Mouse (Mus musculus): ENCODE measurements around the gene Ergic1.

The Ergic1 gene

DNA sequence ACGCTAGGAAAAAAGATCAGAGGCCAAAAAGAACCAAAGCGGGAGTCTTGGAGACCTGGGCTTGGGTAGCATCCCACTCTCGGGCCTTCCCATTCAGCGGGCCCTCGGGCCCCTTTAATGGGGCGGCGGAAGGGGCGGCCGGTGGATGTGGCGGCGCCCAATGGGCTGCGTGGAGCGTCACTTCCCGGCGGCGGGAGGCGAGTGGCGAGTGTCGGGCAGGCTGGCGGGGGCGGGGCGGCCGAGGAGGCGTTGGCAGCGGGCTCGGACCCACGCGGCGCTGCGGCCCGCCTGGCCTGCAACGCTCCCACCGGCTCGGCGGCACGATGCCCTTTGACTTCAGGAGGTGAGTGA, at the start of gene Ergic1:
Gene Ergic1 (plus strand): TSS at position 200 of the 351 bp plus-strand sequence.
- peak; percentile 88 to 93 for DNase-seq (ENCODE audit: low spot score in 2 of 2)

DNA sequence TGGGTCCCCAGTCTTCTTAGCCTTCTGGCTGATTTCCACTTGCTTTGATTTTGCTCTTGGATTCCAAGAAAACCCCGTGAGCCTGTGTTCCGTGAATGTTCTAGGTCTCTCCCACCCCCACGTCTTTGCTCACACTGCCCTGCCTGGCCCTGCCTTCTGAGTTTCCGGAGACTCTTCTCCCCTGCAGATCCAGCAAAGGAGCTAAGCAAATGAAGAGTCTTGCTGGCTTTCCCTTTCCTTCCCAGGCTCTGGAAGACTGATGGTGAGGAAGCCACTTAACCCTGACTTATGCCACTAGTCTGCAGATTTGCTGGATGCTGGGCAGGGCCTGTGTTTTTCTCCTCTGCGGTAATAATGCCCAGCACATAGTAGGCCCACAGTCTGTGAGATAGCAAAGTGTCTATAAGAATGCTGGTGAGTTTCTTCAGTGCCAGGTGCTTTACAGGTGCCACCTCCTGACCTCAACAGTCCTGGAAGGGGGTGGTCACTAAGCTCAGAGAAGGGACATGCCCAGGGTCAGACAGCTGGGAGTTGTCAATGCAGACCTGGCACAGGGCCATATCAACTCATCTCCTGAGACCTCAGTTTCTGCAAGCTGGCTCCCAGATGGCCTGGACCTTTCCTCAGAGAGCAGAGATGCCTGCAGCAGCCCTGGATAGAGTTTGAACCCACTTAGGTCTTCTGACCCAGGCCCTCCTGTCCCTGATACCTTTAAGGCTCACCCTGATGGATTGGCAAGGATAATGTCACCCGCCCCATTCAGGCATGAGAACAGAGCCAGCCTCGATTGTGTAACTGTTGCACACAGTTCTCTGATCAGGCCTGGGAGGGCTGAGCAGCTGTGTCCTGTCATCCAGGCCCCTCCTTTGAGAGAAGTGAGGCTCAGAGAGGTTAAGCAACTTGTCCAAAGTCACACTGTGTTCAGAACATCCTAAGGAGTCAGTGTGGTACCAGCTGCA, 49.2 kb upstream of the Ergic1 start:
- DNase-seq (ENCODE audit: low spot score in 2 of 2): no peak

DNA sequence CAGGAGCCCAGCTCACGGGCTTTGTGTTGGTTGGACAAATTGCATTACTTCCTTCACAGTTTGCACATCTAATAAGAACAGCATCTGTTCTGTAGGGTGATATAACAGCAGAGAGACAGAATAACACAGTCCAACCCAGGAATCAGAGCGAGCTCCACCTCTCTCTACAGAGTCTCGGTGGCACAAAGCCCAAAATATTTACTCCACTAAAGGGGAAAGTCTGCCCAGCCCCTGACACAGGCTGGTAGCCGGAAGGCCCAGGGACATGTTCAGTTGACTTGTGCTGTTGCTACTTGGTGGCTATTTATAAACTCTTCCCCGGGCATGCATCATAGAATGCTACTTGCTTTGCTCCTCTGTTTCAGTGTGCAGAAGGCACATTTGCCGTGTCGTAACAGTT, 48.3 kb upstream of the Ergic1 start:
- DNase-seq (ENCODE audit: low spot score in 2 of 2): no peak

GRCm38 (mm10) chr17:26513459-26514290, 47.6 kb upstream of the Ergic1 start:
- no peak for DNase-seq (ENCODE audit: low spot score in 2 of 2)

- no peak for DNase-seq (ENCODE audit: low spot score in 2 of 2)
These were observed 46.7 kb upstream of the Ergic1 start for GRCm38 (mm10) chr17:26514581-26515030.

GRCm38 (mm10) chr17:26515675-26516074, 45.6 kb upstream of the Ergic1 start:
- no peak for DNase-seq (ENCODE audit: low spot score in 2 of 2)

GRCm38 (mm10) chr17:26518306-26518705, 43.0 kb upstream of the Ergic1 start:
- no peak for DNase-seq (ENCODE audit: low spot score in 2 of 2)

- no peak for DNase-seq (ENCODE audit: low spot score in 2 of 2)
These were observed 38.6 kb upstream of the Ergic1 start for GRCm38 (mm10) chr17:26522711-26523110.

DNA sequence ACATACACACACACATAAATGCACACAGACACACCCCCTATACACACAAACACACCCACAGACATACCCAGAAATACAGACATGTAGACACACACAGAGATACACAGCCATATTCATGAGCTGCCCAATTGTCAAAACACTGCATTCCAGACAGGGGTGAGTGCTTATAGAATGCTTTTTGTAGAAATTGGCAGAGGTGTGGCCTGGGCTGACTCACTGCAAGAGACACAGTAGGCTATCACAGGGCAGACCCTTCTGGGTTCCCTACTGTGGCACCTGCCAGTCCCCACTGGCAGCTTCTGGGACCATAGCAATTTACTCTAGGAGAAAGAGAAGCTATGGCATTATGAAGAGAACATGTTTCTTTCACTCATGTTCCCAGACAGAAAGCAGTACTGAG, 37.0 kb upstream of the Ergic1 start:
- DNase-seq (ENCODE audit: low spot score in 2 of 2): no peak

DNA sequence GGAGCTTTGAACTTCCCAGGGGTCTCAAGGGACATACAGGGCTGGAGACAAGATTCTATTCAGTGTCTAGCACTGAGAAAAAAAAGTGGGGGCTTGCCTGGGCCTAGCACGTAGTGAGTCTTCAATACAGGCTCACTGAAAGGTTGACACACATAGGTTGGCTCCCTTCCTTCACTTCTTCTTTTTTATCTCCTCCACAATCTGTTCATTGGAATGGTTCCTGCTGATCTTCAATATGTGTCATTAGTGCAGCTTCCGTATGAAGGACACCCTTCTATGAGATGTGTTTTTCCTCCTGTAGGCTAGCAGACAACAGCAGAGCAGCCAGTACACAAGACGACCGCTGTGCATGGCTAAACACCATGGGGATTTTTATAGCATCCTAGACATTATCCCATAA, 36.5 kb upstream of the Ergic1 start:
- no peak for DNase-seq (ENCODE audit: low spot score in 2 of 2)

GRCm38 (mm10) chr17:26525316-26525715, 36.0 kb upstream of the Ergic1 start:
- peak in 1 of 2 experiments; percentile 44 for DNase-seq (ENCODE audit: low spot score in 2 of 2)

DNA sequence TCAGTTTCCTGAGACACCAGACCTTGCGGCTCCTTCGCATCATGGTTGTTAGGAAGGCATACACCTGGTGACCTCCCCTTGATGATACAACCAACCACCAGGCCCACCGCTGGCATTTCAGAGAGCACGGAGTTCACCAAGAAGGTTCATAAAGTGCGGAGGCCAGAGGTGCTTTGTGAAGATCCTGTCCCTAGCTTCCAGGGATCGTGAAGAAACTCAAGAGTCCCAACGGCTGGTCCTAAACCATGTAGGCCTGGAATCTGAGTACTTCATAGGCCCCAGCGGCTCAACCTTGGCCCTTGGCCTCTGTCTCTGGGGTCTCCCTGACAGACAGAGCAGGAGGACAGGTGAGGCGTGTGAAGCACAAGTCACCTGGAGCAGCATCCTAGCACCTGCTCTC, 34.0 kb upstream of the Ergic1 start:
- no peak for DNase-seq (ENCODE audit: low spot score in 2 of 2)

- DNase-seq (ENCODE audit: low spot score in 2 of 2): no peak
These were observed 32.5 kb upstream of the Ergic1 start for GRCm38 (mm10) chr17:26528751-26529150.

DNA sequence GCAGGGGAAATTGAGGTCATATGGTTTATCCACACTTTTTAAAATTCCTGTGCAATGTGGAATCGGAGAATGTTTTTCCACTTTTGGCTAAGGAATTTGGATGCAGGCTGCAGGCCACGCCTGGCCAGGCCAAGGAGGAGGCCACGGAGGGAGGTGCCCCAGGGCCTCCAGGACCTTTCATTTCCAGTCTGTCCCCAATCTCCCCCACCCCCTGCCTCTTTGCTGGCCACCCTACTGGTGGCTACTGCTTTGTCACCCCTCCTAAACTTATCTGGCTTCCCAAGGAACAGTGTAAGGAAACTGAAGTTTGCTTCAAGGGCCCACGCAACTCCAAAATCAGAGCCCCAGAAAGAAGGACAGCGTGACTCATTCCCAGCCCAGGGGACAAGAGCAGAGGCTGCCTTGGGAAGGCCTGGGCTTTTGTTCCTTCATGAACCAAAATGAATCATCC, 31.5 kb upstream of the Ergic1 start:
- DNase-seq (ENCODE audit: low spot score in 2 of 2): no peak

DNA sequence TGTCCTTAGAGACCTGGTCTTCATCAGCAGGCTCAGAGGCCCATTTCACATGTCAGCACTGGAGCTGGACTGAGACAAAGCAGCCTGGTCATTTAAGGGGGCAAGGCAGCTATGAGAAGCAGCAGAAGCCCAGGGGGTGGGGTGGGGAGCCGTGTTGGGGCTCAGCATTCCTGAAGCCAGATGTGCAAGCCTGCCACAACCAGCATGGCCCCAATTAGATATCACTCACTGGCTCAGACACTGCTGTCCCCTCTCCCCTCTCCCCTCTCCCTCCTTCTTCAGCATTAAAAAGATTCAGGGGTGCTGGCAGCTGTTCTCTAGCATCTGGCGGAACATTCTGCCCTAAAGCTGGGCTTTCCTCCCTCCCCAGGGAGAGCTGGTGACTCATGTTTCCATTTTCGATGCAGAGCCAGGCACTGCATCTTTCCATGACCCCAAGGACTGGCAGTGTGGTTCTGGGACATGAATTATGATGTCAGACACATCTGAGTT, 30.7 kb upstream of the Ergic1 start:
- DNase-seq (ENCODE audit: low spot score in 2 of 2): no peak

DNA sequence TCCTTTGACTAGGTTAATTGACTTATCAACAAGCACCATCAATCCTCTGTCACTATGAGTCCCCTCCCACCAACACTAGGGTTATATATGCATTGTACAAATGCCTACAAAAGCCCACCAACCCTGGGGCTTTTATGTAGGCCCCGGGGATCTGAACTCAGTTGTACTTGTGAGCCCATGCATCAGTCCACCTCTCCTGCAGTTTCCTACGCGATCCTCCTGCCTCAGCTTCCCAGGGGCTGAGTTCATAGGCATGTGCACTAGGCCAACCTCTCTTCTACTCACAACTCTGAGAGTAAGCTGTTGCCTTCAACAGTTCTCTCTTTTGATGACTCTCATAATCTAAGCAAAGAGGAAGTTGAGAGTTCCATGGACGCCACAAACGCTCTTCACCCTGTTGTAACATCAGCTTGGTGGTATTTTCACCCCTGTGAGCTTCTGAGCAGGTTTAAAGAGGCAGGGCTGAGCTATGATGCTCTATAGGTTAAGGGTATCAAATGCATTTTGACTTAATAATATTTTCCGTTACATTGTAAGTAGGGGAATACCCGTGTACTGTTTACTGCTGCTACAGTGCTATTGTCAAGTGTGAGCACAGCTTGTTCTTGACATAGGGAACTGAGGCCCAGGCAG, 29.8 kb upstream of the Ergic1 start:
- DNase-seq (ENCODE audit: low spot score in 2 of 2): no peak

DNA sequence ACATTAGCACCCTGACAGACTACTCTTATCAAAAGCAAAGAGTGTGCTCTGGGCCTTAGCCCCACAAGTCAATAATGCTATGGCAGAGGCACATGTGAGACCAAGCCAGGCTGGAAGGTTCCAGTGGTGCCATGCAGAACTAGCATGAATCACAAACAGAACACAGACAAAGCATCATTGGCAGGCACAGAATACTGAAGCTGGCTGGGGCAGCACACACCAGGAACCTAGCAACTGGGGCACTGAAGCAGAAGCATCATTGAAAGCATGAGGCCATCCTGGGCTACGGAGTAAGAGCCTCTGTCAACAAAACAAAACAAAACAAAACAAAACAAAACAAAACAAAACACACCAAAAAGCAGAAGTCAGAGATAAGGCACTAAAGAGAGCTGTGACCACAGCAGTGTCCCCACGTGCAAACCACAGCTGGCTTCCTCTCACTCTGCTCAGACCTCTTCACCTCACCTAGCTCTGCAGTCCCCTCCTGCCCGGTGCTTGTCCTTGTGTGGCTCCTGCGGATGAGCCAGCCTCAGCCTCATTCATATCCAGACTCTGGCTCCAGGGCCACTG, 28.7 kb upstream of the Ergic1 start:
- DNase-seq (ENCODE audit: low spot score in 2 of 2): no peak

GRCm38 (mm10) chr17:26533871-26534372, 27.4 kb upstream of the Ergic1 start:
- DNase-seq (ENCODE audit: low spot score in 2 of 2): no peak

DNA sequence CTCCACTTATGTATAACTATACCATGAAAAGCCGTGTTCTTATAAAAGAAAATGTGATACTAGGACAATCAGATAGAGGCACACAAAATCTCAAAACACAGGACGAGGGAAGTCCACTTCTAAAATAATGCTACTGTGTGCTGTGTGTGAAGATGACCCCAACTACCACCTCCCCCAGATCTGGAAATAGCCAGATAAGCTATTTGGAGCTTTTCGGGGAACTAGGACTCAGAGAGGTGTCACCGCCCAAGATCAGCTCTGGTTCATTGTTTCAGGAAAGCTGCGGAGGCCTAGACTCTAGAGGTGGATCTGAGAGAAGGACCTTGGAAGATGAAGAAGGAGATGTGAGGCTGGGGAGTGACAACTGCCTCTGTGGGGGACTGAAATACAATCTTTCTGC, 26.6 kb upstream of the Ergic1 start:
- DNase-seq (ENCODE audit: low spot score in 2 of 2): no peak

- DNase-seq (ENCODE audit: low spot score in 2 of 2): no peak
These were observed 25.8 kb upstream of the Ergic1 start for GRCm38 (mm10) chr17:26535251-26536136.
